Mouse (Mus musculus): Measurements from ENCODE around the gene Arfrp1. TPM values are rescaled to one million over a fixed set of nuclear protein-coding genes. Genes with fewer than 3 reads are reported as not detected.

The Arfrp1 gene
- total and polyA plus RNA-seq, 2 experiments from 2014 or later, result 24.0 to 73.0 TPM

DNA sequence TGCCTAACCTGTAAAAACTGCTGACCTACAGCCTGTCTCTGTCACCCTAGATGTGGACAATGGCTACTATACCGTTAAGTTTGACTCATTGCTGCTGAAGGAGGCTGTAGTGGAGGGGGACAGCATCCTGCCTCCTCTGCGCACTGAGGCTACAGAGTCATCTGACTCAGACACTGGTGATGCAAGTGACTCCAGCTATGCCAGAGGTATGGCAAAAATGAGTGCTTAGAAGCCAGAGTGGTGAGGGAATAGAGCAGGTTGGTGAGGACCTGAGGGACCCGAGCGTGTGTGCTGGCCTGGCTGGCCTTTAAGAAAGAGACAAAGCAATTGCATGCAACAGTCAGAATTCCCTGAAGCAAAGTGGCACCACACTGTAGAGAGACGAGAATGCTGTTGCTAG, 13.5 kb upstream of the Arfrp1 start:
- Histone ChIP-seq H3K27me3 (ENCODE audit: insufficient read depth, low read length) (no peaks in the 10 kb centered on the region), H3K4me3 (ENCODE audit: low read depth, low read length) (no peak overlapping the region), H3K4me2 (ENCODE audit: low read depth) (no peak overlapping the region), H3K9me3 (ENCODE audit: low read length) (no peaks in the 10 kb centered on the region), H3K36me3 (ENCODE audit: insufficient read depth) (peaks cover 56% of the 10 kb centered on the region), H3K27ac (ENCODE audit: low read depth, low read length) (no peak overlapping the region), H3K9ac (no peak overlapping the region), H3K4me1 (ENCODE audit: insufficient read depth) (no peaks in the 10 kb centered on the region)
- no peak for TF ChIP-seq CTCF (IDR thresholded peaks at IDR 0.05; ENCODE audit: low read depth)
- ATAC-seq (no peak), DNase-seq (no peak)
- WGBS, result 90% methylated on average over 5 of the region's 5 CpGs

- H3K4me2 ChIP-seq (ENCODE audit: low read depth), result no peak overlapping the region
- no peaks in the 10 kb centered on the region for H3K9me3 ChIP-seq (ENCODE audit: low read length)
- no peak for ATAC-seq
- H3K9ac ChIP-seq, result no peak overlapping the region
- no peak overlapping the region for H3K27ac ChIP-seq (ENCODE audit: low read depth, low read length)
- no peaks in the 10 kb centered on the region for H3K4me1 ChIP-seq (ENCODE audit: insufficient read depth)
- no peak overlapping the region for H3K4me3 ChIP-seq (ENCODE audit: low read depth, low read length)
- DNase-seq, result no peak
- TF ChIP-seq CTCF (IDR thresholded peaks at IDR 0.05; ENCODE audit: low read depth), result no peak
- no peaks in the 10 kb centered on the region for H3K27me3 ChIP-seq (ENCODE audit: insufficient read depth, low read length)
- peaks cover 42% of the 10 kb centered on the region for H3K36me3 ChIP-seq (ENCODE audit: insufficient read depth)
- WGBS, result 87% methylated on average over 2 of the region's 2 CpGs
These were observed 12.0 kb upstream of the Arfrp1 start for GRCm38 (mm10) chr2:181377230-181377629.

GRCm38 (mm10) chr2:181375787-181376186, 10.6 kb upstream of the Arfrp1 start:
- ATAC-seq (no peak; the same call in 1 of the 2 replicates), DNase-seq (peak; percentile 41)
- Histone ChIP-seq H3K27me3 (ENCODE audit: insufficient read depth, low read length) (no peaks in the 10 kb centered on the region), H3K9me3 (ENCODE audit: low read length) (no peaks in the 10 kb centered on the region), H3K4me2 (ENCODE audit: low read depth) (no peak overlapping the region), H3K36me3 (ENCODE audit: insufficient read depth) (peaks cover 28% of the 10 kb centered on the region), H3K9ac (no peak overlapping the region), H3K4me1 (ENCODE audit: insufficient read depth) (no peaks in the 10 kb centered on the region), H3K4me3 (ENCODE audit: low read depth, low read length) (no peak overlapping the region), H3K27ac (ENCODE audit: low read depth, low read length) (no peak overlapping the region)
- 93% methylated on average over 2 of the region's 2 CpGs for whole genome bisulfite sequencing
- peak; percentile 57 for TF ChIP-seq CTCF (IDR thresholded peaks at IDR 0.05; ENCODE audit: low read depth)

DNA sequence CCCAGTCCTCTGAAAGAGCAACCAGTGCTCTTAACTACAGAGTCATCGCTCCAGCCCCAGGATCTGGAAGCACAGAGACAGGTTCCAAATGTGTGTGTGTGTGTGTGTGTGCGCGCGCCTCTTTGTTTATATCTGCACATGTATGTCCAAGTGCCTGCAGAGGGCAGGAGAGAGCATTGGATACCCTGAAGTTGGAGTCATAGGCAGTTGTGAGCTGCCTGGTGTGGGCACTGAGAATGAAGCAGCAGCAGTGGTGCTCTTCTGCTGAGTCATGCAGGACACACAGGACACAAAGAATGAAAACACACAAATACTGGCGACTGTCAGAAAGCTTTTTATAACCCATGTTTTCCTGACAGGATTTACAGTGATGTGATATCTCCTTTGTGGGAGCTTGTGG, 4.8 kb upstream of the Arfrp1 start:
- DNase-seq (no peak), ATAC-seq (no peak)
- Histone ChIP-seq H3K27ac (ENCODE audit: low read depth, low read length) (no peak overlapping the region), H3K9ac (no peak overlapping the region), H3K27me3 (ENCODE audit: insufficient read depth, low read length) (no peaks in the 10 kb centered on the region), H3K4me2 (ENCODE audit: low read depth) (no peak overlapping the region), H3K36me3 (ENCODE audit: insufficient read depth) (no peaks in the 10 kb centered on the region), H3K4me3 (ENCODE audit: low read depth, low read length) (no peak overlapping the region), H3K9me3 (ENCODE audit: low read length) (no peaks in the 10 kb centered on the region), H3K4me1 (ENCODE audit: insufficient read depth) (peaks cover 15% of the 10 kb centered on the region)
- WGBS, result 99% methylated on average over 5 of the region's 5 CpGs
- TF ChIP-seq CTCF (IDR thresholded peaks at IDR 0.05; ENCODE audit: low read depth), result peak; percentile 15; the same call in 1 of the 2 replicates

- TF ChIP-seq CTCF (IDR thresholded peaks at IDR 0.05; ENCODE audit: low read depth), result no peak
- Histone ChIP-seq H3K9me3 (ENCODE audit: low read length) (no peaks in the 10 kb centered on the region), H3K4me1 (ENCODE audit: insufficient read depth) (peaks cover 21% of the 10 kb centered on the region), H3K27ac (ENCODE audit: low read depth, low read length) (peak overlapping the region; percentile 85), H3K9ac (peak overlapping the region; percentile 88), H3K36me3 (ENCODE audit: insufficient read depth) (peaks cover 21% of the 10 kb centered on the region), H3K4me2 (ENCODE audit: low read depth) (peak overlapping the region; percentile 93), H3K27me3 (ENCODE audit: insufficient read depth, low read length) (no peaks in the 10 kb centered on the region), H3K4me3 (ENCODE audit: low read depth, low read length) (peak overlapping the region; percentile 76)
- DNase-seq (no peak), ATAC-seq (peak; percentile 45)
- under 1% methylated on average over 20 of the region's 20 CpGs for WGBS
These were observed 461 bp upstream of the Arfrp1 start for GRCm38 (mm10) chr2:181365655-181366075.

DNA sequence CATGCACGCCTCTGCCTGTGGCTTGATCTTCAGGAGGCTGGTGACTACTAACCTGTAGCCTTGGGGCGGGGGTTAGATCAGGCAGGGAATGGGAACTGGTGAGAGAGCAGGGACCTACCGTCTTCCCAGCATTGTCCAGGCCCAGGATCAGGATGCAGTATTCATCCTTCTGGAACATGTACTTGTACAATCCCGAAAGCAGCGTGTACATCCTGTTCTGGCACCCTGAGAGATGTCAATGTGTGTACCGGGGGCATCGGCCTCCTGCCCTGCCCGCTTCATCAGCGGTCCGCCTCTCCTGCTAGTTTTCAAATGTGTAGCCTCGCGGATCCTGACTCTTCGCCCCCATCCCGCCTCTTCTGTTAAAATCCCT, 731 bp downstream of the Arfrp1 start:
- peaks cover 21% of the 10 kb centered on the region for H3K4me1 ChIP-seq (ENCODE audit: insufficient read depth)
- TF ChIP-seq CTCF (IDR thresholded peaks at IDR 0.05; ENCODE audit: low read depth), result no peak
- ATAC-seq, result peak; percentile 2; the same call in 1 of the 2 replicates

GRCm38 (mm10) chr2:181363946-181364345, 1.3 kb downstream of the Arfrp1 start:
- no peaks in the 10 kb centered on the region for H3K27me3 ChIP-seq (ENCODE audit: insufficient read depth, low read length)
- H3K4me2 ChIP-seq (ENCODE audit: low read depth), result peak overlapping the region; percentile 93
- H3K4me3 ChIP-seq (ENCODE audit: low read depth, low read length), result peak overlapping the region; percentile 76
- no peak for TF ChIP-seq CTCF (IDR thresholded peaks at IDR 0.05; ENCODE audit: low read depth)
- 84% methylated on average over 3 of the region's 3 CpGs for WGBS
- no peak for ATAC-seq
- peaks cover 36% of the 10 kb centered on the region for H3K36me3 ChIP-seq (ENCODE audit: insufficient read depth)
- peaks cover 21% of the 10 kb centered on the region for H3K4me1 ChIP-seq (ENCODE audit: insufficient read depth)
- peak overlapping the region; percentile 88; the same call in 1 of the 2 replicates for H3K9ac ChIP-seq
- H3K27ac ChIP-seq (ENCODE audit: low read depth, low read length), result no peak overlapping the region
- DNase-seq, result no peak
- H3K9me3 ChIP-seq (ENCODE audit: low read length), result no peaks in the 10 kb centered on the region

More for the DNA sequence above, 731 bp downstream of the Arfrp1 start:
- Histone ChIP-seq H3K9me3 (ENCODE audit: low read length) (no peaks in the 10 kb centered on the region), H3K27me3 (ENCODE audit: insufficient read depth, low read length) (no peaks in the 10 kb centered on the region), H3K4me2 (ENCODE audit: low read depth) (peak overlapping the region; percentile 93), H3K9ac (peak overlapping the region; percentile 88), H3K27ac (ENCODE audit: low read depth, low read length) (peak overlapping the region; percentile 85), H3K36me3 (ENCODE audit: insufficient read depth) (peaks cover 31% of the 10 kb centered on the region), H3K4me3 (ENCODE audit: low read depth, low read length) (peak overlapping the region; percentile 76)
- no peak for DNase-seq
- WGBS, result 8% methylated on average over 14 of the region's 14 CpGs

Measured in forebrain, postnatal 0 days (tissue).